ENCODE assay signal across 8 mouse cellular contexts in the genomic region with DNA sequence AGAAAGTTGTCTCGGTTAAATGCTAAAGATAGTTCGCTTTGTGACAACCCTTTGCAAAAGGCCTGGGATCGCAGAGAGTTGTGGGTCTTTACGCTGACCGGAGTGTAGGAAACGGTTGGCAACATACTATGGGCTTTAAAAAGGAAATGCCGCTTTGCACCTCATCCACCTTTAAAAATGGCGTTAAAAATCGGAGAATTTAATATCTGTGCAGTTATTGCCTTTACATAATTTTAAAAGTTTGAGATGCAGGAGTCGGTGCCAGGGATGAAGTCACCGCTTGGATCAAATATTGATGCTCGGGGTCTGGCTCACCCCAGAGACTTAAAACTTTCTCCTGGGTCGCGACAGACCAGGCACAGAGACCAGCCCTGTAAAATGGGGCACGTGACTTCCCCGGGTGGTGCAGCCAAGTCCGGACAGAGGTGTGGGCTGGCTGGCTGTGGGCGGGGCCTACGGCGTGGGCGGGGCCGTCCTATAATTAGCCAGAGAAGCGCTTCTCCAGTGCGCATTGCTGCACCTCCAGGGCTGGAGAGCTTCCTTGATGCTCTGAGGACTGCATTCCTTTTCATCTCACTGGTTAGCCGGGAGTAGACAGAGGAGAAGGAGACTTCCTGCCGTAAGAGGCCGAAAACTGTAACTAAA. TPM values are rescaled to one million over a fixed set of nuclear protein-coding genes. Genes with fewer than 3 reads are reported as not detected.
DNase-seq lines count a peak whose midpoint lies in the region; ATAC-seq lines count a peak whose summit lies in the region.

No protein-coding gene starts in this region.

- DNase-seq in NIH3T3 (ENCODE audit: low read depth) = peak; percentile 91
- DNase-seq in cerebellum, adult 9-11 months = peak; percentile 66
- peak; percentile 50 to 57 for DNase-seq in frontal cortex, postnatal 10 days (ENCODE audit: low spot score in 2 of 2)
- DNase-seq in layer of hippocampus, postnatal 36 days = peak; percentile 40 to 47
- DNase-seq in lung, postnatal 25 days (ENCODE audit: low spot score) = peak; percentile 89
- peak; percentile 79 for DNase-seq in retina, embryonic 14.5 days (ENCODE audit: low spot score)
- peak; percentile 67 to 89 for DNase-seq in urinary bladder, adult 18-20 months (ENCODE audit: low spot score in 2 of 2)

- 11% methylated on average over 27 of the region's 27 CpGs for WGBS in hindbrain, embryonic 12.5 days

- H3K9me3 ChIP-seq in hindbrain, embryonic 12.5 days (replicated peaks) = no peaks in the 10 kb centered on the region

- H3K4me3 ChIP-seq in hindbrain, embryonic 12.5 days = peak overlapping the region; percentile 25

- H3K4me1 ChIP-seq in hindbrain, embryonic 12.5 days = peaks cover 24% of the 10 kb centered on the region

- no peaks in the 10 kb centered on the region for H3K36me3 ChIP-seq in hindbrain, embryonic 12.5 days

- no peaks in the 10 kb centered on the region; the same call in 1 of the 2 replicates for H3K27me3 ChIP-seq in hindbrain, embryonic 12.5 days

- H3K9ac ChIP-seq in hindbrain, embryonic 12.5 days = 0 out of 2 replicates have a peak overlapping the region, but pooled peaks have one; percentile 23

- peak overlapping the region; percentile 58 for H3K4me2 ChIP-seq in hindbrain, embryonic 12.5 days (replicated peaks)

- ATAC-seq in hindbrain, embryonic 12.5 days (ENCODE audit: low FRiP score) = peak; percentile 75

- no peak overlapping the region for H3K27ac ChIP-seq in hindbrain, embryonic 12.5 days

RNA-seq across cellular contexts. Expression of gene Zbtb2, which starts 53.7 kb away (rescaled TPM):
- polyA plus RNA-seq in hindbrain, embryonic 12.5 days (2016; fragmentation: Nextera tagmentation; extraction: Ambion mirVana) = 18.1 and 19.3 TPM in 2 replicates
- 10 to 100 TPM; 12.4 to 13.4 TPM for total RNA-seq in layer of hippocampus, postnatal 36 days (2021)
